Mouse (Mus musculus): Measurements from ENCODE around the gene Tulp1. TPM values are rescaled to one million over a fixed set of nuclear protein-coding genes. Genes with fewer than 3 reads are reported as not detected.

Tulp1 gene
- polyA plus RNA-seq, 1 experiment from 2014 or later: 3.9 TPM

DNA sequence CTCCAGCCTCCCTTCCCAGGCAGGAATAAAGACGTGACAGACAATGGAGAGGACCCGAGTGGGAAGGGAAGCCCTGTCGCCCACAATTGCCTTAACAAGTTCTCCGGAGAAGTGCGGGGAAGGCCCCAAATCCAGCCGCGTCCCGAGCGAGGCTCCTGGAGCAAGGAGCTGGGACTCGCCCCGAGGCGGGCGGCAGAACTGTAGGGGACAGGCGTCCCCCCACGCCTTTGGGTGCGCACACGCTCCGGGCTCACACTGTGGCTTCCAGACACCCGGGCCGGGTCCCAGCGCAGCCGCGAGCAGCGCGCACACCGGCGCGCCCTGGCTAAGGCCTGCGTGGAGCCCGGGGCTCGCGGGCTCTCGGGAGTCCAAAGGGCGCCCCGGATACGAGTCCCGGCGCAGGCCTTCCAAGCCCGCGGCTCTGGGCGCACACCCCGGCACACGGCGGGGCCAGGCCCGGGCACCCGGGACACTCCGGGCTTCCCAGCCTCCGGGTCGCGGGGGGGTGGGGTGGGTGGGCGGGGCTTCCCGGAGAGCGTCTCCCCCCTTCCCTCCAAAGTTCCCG, 15.0 kb downstream of the Tulp1 start:
- H3K9ac ChIP-seq (ENCODE audit: low read depth, low read length): peak overlapping the region; percentile 97
- peak overlapping the region; percentile 87 for H3K4me3 ChIP-seq (ENCODE audit: low read depth, low read length)
- WGBS: 0% methylated on average over 14 of the region's 54 CpGs
- no peak; the same call in none of the 2 replicates for ATAC-seq (ENCODE audit: low read depth)
- no peaks in the 10 kb centered on the region for H3K27me3 ChIP-seq (replicated peaks; ENCODE audit: control insufficient read depth, insufficient read depth, low read length)
- peak overlapping the region; percentile 90 for H3K4me2 ChIP-seq (ENCODE audit: low read depth, low read length)
- DNase-seq (ENCODE audit: low spot score): no peak
- no peaks in the 10 kb centered on the region for H3K9me3 ChIP-seq (ENCODE audit: control insufficient read depth, low read length)
- no peaks in the 10 kb centered on the region for H3K36me3 ChIP-seq (ENCODE audit: control insufficient read depth, insufficient read depth, low read length)
- H3K4me1 ChIP-seq (ENCODE audit: control insufficient read depth, insufficient read depth, low read length): peaks cover 51% of the 10 kb centered on the region
- peak overlapping the region; percentile 99 for H3K27ac ChIP-seq (replicated peaks; ENCODE audit: low read depth, low read length)

DNA sequence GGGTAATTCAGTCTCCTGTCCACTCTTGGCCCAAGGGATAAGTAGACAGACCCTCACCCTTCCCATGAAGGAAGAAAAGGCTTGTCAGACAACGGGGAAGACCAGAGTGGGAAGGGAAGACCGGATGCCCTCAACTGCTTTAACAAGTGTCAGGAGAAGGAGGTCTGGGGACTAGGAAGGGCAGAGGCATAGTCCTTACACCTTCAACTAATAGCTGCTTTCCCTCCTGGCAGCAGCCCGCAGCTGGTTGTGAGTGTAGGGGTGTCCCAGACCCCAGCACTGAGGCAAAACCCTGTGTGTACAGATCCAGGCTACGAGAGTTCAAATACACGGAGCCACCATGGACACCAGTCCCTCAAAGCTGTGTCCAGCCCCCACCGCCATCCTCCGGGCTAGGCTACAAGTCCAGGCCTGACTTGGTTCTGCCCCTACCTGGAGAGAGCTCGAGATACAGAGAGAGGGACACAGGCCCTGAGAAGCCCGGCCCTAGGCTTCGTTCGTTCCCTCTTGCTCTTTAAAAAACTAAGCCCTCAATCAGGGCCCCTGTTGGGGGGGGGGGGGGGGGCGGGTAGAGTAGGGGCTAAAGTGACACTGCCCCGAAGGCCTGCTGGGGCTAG, 15.7 kb downstream of the Tulp1 start:
- H3K27ac ChIP-seq (replicated peaks; ENCODE audit: low read depth, low read length): peak overlapping the region; percentile 99
- no peak for ATAC-seq (ENCODE audit: low read depth)
- peak overlapping the region; percentile 87 for H3K4me3 ChIP-seq (ENCODE audit: low read depth, low read length)
- no peaks in the 10 kb centered on the region for H3K27me3 ChIP-seq (replicated peaks; ENCODE audit: control insufficient read depth, insufficient read depth, low read length)
- DNase-seq (ENCODE audit: low spot score): no peak
- peak overlapping the region; percentile 90 for H3K4me2 ChIP-seq (ENCODE audit: low read depth, low read length)
- no peaks in the 10 kb centered on the region for H3K36me3 ChIP-seq (ENCODE audit: control insufficient read depth, insufficient read depth, low read length)
- no peaks in the 10 kb centered on the region for H3K9me3 ChIP-seq (ENCODE audit: control insufficient read depth, low read length)
- H3K4me1 ChIP-seq (ENCODE audit: control insufficient read depth, insufficient read depth, low read length): peaks cover 57% of the 10 kb centered on the region
- WGBS: 11% methylated on average over 9 of the region's 13 CpGs
- H3K9ac ChIP-seq (ENCODE audit: low read depth, low read length): peak overlapping the region; percentile 97

DNA sequence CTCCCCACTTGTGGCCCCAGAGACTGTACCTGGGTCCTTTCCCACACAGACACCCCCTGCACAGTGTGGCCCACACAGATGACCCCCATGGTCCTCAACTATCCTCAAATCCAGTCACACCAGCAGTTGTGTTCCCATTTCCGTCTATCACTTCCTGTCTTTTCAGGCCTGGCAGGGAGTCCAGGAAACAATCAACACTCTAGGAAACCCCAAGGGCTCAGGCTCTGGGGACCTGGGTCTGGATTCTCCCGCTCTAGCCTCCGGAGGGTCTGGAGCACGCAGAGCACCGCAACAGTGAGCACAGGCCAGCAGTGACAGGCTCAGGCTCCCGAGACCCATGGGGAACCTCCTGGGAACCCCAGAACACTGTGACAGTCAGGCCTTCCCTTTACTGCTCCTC, 16.8 kb downstream of the Tulp1 start:
- H3K4me1 ChIP-seq (ENCODE audit: control insufficient read depth, insufficient read depth, low read length): peaks cover 65% of the 10 kb centered on the region
- no peaks in the 10 kb centered on the region for H3K27me3 ChIP-seq (replicated peaks; ENCODE audit: control insufficient read depth, insufficient read depth, low read length)
- H3K4me2 ChIP-seq (ENCODE audit: low read depth, low read length): peak overlapping the region; percentile 90
- DNase-seq (ENCODE audit: low spot score) (no peak), ATAC-seq (ENCODE audit: low read depth) (no peak)
- no peaks in the 10 kb centered on the region for H3K9me3 ChIP-seq (ENCODE audit: control insufficient read depth, low read length)
- WGBS: 25% methylated on average over 6 of the region's 6 CpGs
- H3K36me3 ChIP-seq (ENCODE audit: control insufficient read depth, insufficient read depth, low read length): no peaks in the 10 kb centered on the region
- H3K27ac ChIP-seq (replicated peaks; ENCODE audit: low read depth, low read length): peak overlapping the region; percentile 48
- peak overlapping the region; percentile 87 for H3K4me3 ChIP-seq (ENCODE audit: low read depth, low read length)
- peak overlapping the region; percentile 97 for H3K9ac ChIP-seq (ENCODE audit: low read depth, low read length)

DNA sequence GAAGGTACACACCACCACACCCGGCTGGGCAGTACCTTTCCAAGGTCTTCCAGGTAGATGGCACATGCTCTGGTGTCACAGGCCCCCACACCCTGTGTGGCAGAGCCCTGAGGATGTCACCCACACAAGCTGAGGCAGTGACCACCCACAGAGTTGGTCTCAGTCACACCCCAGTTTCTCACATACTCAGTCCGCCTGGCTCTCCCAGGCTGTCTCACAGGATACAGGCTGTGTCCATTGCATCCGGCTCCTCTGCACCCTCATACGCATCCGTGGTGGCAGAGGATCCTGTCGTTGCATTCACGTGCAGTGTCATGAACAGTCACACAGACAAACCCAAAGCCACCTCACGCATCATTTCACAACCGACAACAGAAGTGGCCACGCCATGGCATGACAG, 17.7 kb downstream of the Tulp1 start:
- DNase-seq (ENCODE audit: low spot score) (no peak), ATAC-seq (ENCODE audit: low read depth) (no peak)
- H3K27ac ChIP-seq (replicated peaks; ENCODE audit: low read depth, low read length): 0 out of 2 replicates have a peak overlapping the region, but pooled peaks have one; percentile 10
- H3K4me3 ChIP-seq (ENCODE audit: low read depth, low read length): no peak overlapping the region
- no peaks in the 10 kb centered on the region for H3K27me3 ChIP-seq (replicated peaks; ENCODE audit: control insufficient read depth, insufficient read depth, low read length)
- H3K36me3 ChIP-seq (ENCODE audit: control insufficient read depth, insufficient read depth, low read length): no peaks in the 10 kb centered on the region
- WGBS: 86% methylated on average over 10 of the region's 10 CpGs
- H3K4me2 ChIP-seq (ENCODE audit: low read depth, low read length): peak overlapping the region; percentile 90
- H3K9me3 ChIP-seq (ENCODE audit: control insufficient read depth, low read length): no peaks in the 10 kb centered on the region
- H3K4me1 ChIP-seq (ENCODE audit: control insufficient read depth, insufficient read depth, low read length): peaks cover 64% of the 10 kb centered on the region
- no peak overlapping the region; the same call in 1 of the 2 replicates for H3K9ac ChIP-seq (ENCODE audit: low read depth, low read length)

DNA sequence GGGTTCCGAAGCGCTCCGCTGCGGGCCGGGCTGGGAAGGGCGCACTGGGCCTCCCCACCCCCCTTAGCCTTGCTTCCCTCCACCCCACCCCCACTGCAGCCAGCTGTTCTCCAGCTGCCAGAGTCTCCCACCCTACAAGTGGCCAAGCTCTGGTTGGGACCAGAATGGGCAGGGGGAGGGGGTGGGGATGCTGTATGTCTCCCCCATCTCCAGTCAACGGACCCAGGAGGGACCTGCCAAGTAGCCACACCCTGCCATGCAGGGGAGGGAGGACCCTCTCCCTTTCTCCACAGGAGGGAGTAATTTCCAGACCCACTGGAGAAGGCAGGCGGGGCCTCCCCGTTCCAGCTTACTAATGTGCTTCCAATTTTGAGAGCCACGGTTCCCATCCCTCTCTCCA, 19.1 kb downstream of the Tulp1 start:
- 0% methylated on average over 9 of the region's 10 CpGs for WGBS
- Histone ChIP-seq H3K9me3 (ENCODE audit: control insufficient read depth, low read length) (no peaks in the 10 kb centered on the region), H3K9ac (ENCODE audit: low read depth, low read length) (peak overlapping the region; percentile 51), H3K27me3 (replicated peaks; ENCODE audit: control insufficient read depth, insufficient read depth, low read length) (no peaks in the 10 kb centered on the region), H3K4me3 (ENCODE audit: low read depth, low read length) (peak overlapping the region; percentile 26), H3K4me2 (ENCODE audit: low read depth, low read length) (peak overlapping the region; percentile 60), H3K27ac (replicated peaks; ENCODE audit: low read depth, low read length) (peak overlapping the region; percentile 91), H3K36me3 (ENCODE audit: control insufficient read depth, insufficient read depth, low read length) (peaks cover 4% of the 10 kb centered on the region; the same call in 1 of the 2 replicates), H3K4me1 (ENCODE audit: control insufficient read depth, insufficient read depth, low read length) (peaks cover 66% of the 10 kb centered on the region)
- peak; percentile 89 for DNase-seq (ENCODE audit: low spot score)
- peak; percentile 1; the same call in 1 of the 2 replicates for ATAC-seq (ENCODE audit: low read depth)

DNA sequence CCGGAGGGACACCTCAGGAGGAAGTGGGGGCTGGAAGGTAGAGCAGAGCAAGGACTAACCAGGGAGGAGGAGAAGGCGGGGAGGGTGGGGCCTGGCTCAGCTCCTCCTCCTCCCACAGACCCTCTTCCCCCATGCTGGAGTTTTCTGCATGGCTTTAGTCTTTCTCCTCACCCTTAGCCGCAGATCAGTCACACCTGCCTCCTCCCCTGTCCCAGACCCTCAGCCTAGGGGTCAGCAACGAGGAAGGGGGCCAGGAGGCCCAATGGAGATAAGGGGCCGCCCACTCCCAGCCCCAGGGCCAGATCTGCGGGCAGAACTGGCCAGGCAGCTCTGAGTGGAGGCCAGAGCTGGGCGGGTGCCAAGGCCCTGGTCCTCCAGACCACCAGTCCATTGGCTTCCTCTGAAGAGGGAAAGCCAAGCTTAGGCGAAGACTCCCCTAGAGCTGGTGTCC, 19.7 kb downstream of the Tulp1 start:
- no peak for DNase-seq (ENCODE audit: low spot score)

DNA sequence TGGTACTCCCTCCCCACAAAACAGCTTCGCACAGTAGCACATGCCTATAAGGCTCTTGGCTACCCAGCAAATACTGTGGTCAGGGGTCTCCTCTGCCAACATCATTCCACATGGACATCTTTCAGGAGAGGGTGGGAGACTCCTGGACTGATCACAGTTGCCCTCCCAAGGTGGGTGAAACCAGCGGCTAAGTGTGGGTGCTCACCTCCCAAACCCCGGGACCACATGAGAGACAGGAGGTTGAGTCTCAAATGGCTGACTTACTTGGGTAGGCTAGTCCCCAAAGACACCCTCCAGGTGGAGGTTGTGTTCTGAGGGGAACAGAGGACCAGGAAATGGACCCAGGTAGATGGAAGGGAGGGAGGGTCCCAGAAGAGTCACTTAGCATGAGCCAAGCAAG, 20.4 kb downstream of the Tulp1 start:
- H3K4me2 ChIP-seq (ENCODE audit: low read depth, low read length): peak overlapping the region; percentile 60
- peaks cover 16% of the 10 kb centered on the region for H3K36me3 ChIP-seq (ENCODE audit: control insufficient read depth, insufficient read depth, low read length)
- H3K4me3 ChIP-seq (ENCODE audit: low read depth, low read length): no peak overlapping the region
- H3K27me3 ChIP-seq (replicated peaks; ENCODE audit: control insufficient read depth, insufficient read depth, low read length): no peaks in the 10 kb centered on the region
- peaks cover 74% of the 10 kb centered on the region for H3K4me1 ChIP-seq (ENCODE audit: control insufficient read depth, insufficient read depth, low read length)
- H3K9ac ChIP-seq (ENCODE audit: low read depth, low read length): 0 out of 2 replicates have a peak overlapping the region, but pooled peaks have one; percentile 51
- 45% methylated on average over 3 of the region's 3 CpGs for WGBS
- no peak for ATAC-seq (ENCODE audit: low read depth)
- DNase-seq (ENCODE audit: low spot score): no peak
- no peaks in the 10 kb centered on the region for H3K9me3 ChIP-seq (ENCODE audit: control insufficient read depth, low read length)
- H3K27ac ChIP-seq (replicated peaks; ENCODE audit: low read depth, low read length): peak overlapping the region; percentile 91

More for the DNA sequence above, 19.7 kb downstream of the Tulp1 start:
- Histone ChIP-seq H3K9me3 (ENCODE audit: control insufficient read depth, low read length) (no peaks in the 10 kb centered on the region), H3K27me3 (replicated peaks; ENCODE audit: control insufficient read depth, insufficient read depth, low read length) (no peaks in the 10 kb centered on the region), H3K36me3 (ENCODE audit: control insufficient read depth, insufficient read depth, low read length) (peaks cover 9% of the 10 kb centered on the region), H3K4me2 (ENCODE audit: low read depth, low read length) (peak overlapping the region; percentile 60), H3K4me3 (ENCODE audit: low read depth, low read length) (peak overlapping the region; percentile 26), H3K9ac (ENCODE audit: low read depth, low read length) (peak overlapping the region; percentile 51), H3K4me1 (ENCODE audit: control insufficient read depth, insufficient read depth, low read length) (peaks cover 72% of the 10 kb centered on the region), H3K27ac (replicated peaks; ENCODE audit: low read depth, low read length) (peak overlapping the region; percentile 91)
- no peak for ATAC-seq (ENCODE audit: low read depth)
- 4% methylated on average over 7 of the region's 8 CpGs for WGBS

DNA sequence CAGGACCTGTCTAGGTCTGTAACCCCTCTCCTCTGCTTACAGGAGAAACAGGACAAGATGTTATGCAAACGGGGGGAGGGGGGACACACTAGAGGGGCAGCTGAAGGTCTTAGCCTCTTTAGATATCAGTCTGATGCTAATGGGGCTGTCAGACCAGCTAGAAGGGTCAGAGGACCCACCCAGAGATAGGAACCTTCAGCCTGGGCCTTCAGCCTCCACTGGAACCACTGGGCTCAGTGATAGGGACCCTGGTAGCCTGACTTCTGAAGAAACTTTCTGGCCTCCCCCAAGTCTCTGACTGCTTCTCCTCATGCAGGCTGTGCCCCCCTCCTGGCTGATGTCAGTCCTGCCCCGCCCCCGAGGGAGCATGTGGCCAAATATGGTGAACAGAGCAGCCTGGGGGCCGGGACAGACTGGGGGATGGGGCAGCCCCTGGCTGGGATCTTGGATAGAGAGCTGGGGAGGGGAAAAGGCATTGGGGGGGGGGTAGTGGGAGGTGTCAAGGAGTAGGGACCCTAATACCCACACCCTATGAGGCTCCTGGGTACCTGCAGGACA, 20.9 kb downstream of the Tulp1 start:
- WGBS: 19% methylated on average over 3 of the region's 4 CpGs

More for the DNA sequence above, 20.9 kb downstream of the Tulp1 start:
- H3K9me3 ChIP-seq (ENCODE audit: control insufficient read depth, low read length): no peaks in the 10 kb centered on the region
- peaks cover 21% of the 10 kb centered on the region for H3K36me3 ChIP-seq (ENCODE audit: control insufficient read depth, insufficient read depth, low read length)
- H3K27ac ChIP-seq (replicated peaks; ENCODE audit: low read depth, low read length): peak overlapping the region; percentile 91
- H3K4me1 ChIP-seq (ENCODE audit: control insufficient read depth, insufficient read depth, low read length): peaks cover 71% of the 10 kb centered on the region
- DNase-seq (ENCODE audit: low spot score): peak; percentile 67
- peak overlapping the region; percentile 60; the same call in 1 of the 2 replicates for H3K4me2 ChIP-seq (ENCODE audit: low read depth, low read length)
- H3K4me3 ChIP-seq (ENCODE audit: low read depth, low read length): no peak overlapping the region
- no peak for ATAC-seq (ENCODE audit: low read depth)
- peak overlapping the region; percentile 12; the same call in 1 of the 2 replicates for H3K9ac ChIP-seq (ENCODE audit: low read depth, low read length)
- no peaks in the 10 kb centered on the region for H3K27me3 ChIP-seq (replicated peaks; ENCODE audit: control insufficient read depth, insufficient read depth, low read length)

Measured in embryonic facial prominence, embryonic 14.5 days (tissue).